Mouse (Mus musculus) layer of hippocampus, postnatal 10 days (tissue): ENCODE results near the gene Rex1bd. TPM values are rescaled to one million over a fixed set of nuclear protein-coding genes. Genes with fewer than 3 reads are reported as not detected.

Experiments
- DNase-seq, 2 experiments: peaks; one replicate each; pipeline ENCODE4 v3.0.0; 2021; ENCODE audit warnings: low spot score in 2 of 2
- total RNA-seq, 2 experiments: library from RNA; stranded (reverse); gene quantifications; 2 replicates each; pipeline ENCODE4 v1.2.3; 2021

Rex1bd gene
- total RNA-seq, 2 experiments from 2014 or later, result 97.8 to 106 TPM

GRCm38 (mm10) chr8:70503062-70503750 lies 3.3 kb downstream of the Rex1bd start:
- DNase-seq, result peak; percentile 68 to 78

GRCm38 (mm10) chr8:70502540-70502939 lies 4.0 kb downstream of the Rex1bd start:
- DNase-seq, result no peak

- DNase-seq, result no peak
These were observed 4.6 kb downstream of the Rex1bd start for GRCm38 (mm10) chr8:70501820-70502529.

- DNase-seq, result no peak
These were observed 5.9 kb downstream of the Rex1bd start for GRCm38 (mm10) chr8:70500386-70501301.

GRCm38 (mm10) chr8:70495771-70496062 lies 10.8 kb downstream of the Rex1bd start:
- no peak for DNase-seq

GRCm38 (mm10) chr8:70495001-70495770 lies 11.4 kb downstream of the Rex1bd start:
- DNase-seq, result no peak

GRCm38 (mm10) chr8:70494416-70494945 lies 12.1 kb downstream of the Rex1bd start:
- DNase-seq, result no peak

GRCm38 (mm10) chr8:70493692-70494415 lies 12.7 kb downstream of the Rex1bd start:
- DNase-seq, result no peak

GRCm38 (mm10) chr8:70492664-70493640 lies 13.6 kb downstream of the Rex1bd start, which contains the start of gene Crlf1:
Crlf1 (plus strand) TSS chr8:70493158.
- DNase-seq, result no peak

GRCm38 (mm10) chr8:70490880-70491495 lies 15.6 kb downstream of the Rex1bd start:
- no peak for DNase-seq

- DNase-seq, result no peak
These were observed 16.3 kb downstream of the Rex1bd start for GRCm38 (mm10) chr8:70490061-70490879.

- no peak for DNase-seq
These were observed 17.0 kb downstream of the Rex1bd start for GRCm38 (mm10) chr8:70489576-70489975.

- no peak for DNase-seq
These were observed 17.6 kb downstream of the Rex1bd start for GRCm38 (mm10) chr8:70488931-70489470.

GRCm38 (mm10) chr8:70487993-70488796 lies 18.4 kb downstream of the Rex1bd start:
- DNase-seq, result no peak

- no peak for DNase-seq
These were observed 19.5 kb downstream of the Rex1bd start, which contains the start of gene Tmem59l for GRCm38 (mm10) chr8:70486941-70487520. Tmem59l (minus strand) TSS chr8:70487358.

- no peak for DNase-seq
These were observed 20.3 kb downstream of the Rex1bd start for GRCm38 (mm10) chr8:70486191-70486681.
